Mouse (Mus musculus) intestine, embryonic 14.5 days (tissue): ENCODE results near the gene Gpcpd1. TPM values are rescaled to one million over a fixed set of nuclear protein-coding genes. Genes with fewer than 3 reads are reported as not detected.
"Not testable (repeated sequence)": the region's sequence is repeated elsewhere in the genome, so short reads cannot be mapped to it uniquely, and the experiment has no call there.

ENCODE experiments used
- ATAC-seq: fragments of 200-750 bp; cut with Nextera tagmentation; replicated peaks from 2 replicates; pipeline ENCODE4 v1.8.0; 2017; ENCODE audit warnings: low read depth, moderate number of reproducible peaks, moderate TSS enrichment, moderate library complexity; ENCODE audit not compliant: low FRiP score, low TSS enrichment
- DNase-seq: peaks from one replicate; pipeline ENCODE4 v3.0.0-alpha.2; 2018; ENCODE audit warnings: low spot score
- H3K27ac ChIP-seq: fragments of 300-500 bp; sonication (generic); 2 replicates; pipeline ENCODE4 v1.5.1; 2014; ENCODE audit warnings: low read depth, mild to moderate bottlenecking, control low read depth
- H3K27me3 ChIP-seq: fragments of 300-500 bp; sonication (generic); replicated peaks from 2 replicates; pipeline ENCODE4 v1.6.1; 2014; ENCODE audit warnings: low read length, control low read depth; ENCODE audit not compliant: control insufficient read depth, insufficient read depth
- H3K36me3 ChIP-seq: fragments of 300-500 bp; sonication (generic); 2 replicates; pipeline ENCODE4 v1.6.1; 2014; ENCODE audit warnings: low read length, control low read depth; ENCODE audit not compliant: control insufficient read depth, insufficient read depth
- H3K4me1 ChIP-seq: fragments of 300-500 bp; sonication (generic); replicated peaks from 2 replicates; pipeline ENCODE4 v1.6.1; 2014; ENCODE audit warnings: low read length, control low read depth, mixed read lengths; ENCODE audit not compliant: control insufficient read depth, insufficient read depth
- H3K4me2 ChIP-seq: fragments of 300-500 bp; sonication (generic); 2 replicates; pipeline ENCODE4 v1.6.1; 2014; ENCODE audit warnings: low read length
- H3K4me3 ChIP-seq: fragments of 300-500 bp; sonication (generic); 2 replicates; pipeline ENCODE4 v1.5.1; 2014; ENCODE audit warnings: low read depth, low read length, control low read depth, mixed read lengths
- H3K9ac ChIP-seq: fragments of 300-500 bp; sonication (generic); 2 replicates; pipeline ENCODE4 v1.6.1; 2014; ENCODE audit warnings: mild to moderate bottlenecking, low read length
- H3K9me3 ChIP-seq: fragments of 300-500 bp; sonication (generic); 2 replicates; pipeline ENCODE4 v1.6.1; 2016; ENCODE audit warnings: low read length, control low read depth; ENCODE audit not compliant: control insufficient read depth
- WGBS: fragments of 180-500 bp; shearing (Covaris S2); extraction: QIAGEN DNeasy Blood & Tissue Kit; methylation state at CpG from one replicate; pipeline ENCODE4 v1.1.7; 2014; 5-methylcytosine and 5-hydroxymethylcytosine counted together
- polyA plus RNA-seq: library from polyadenylated mRNA; unstranded; fragments of >200 nt; fragmentation: Nextera tagmentation; extraction: Ambion mirVana; gene quantifications from 2 replicates; pipeline ENCODE4 v1.2.1, GENCODE M21; 2014

The Gpcpd1 gene
- polyA plus RNA-seq, 1 experiment from 2014 or later, result 29.2 TPM

- WGBS, result 87% methylated on average over 11 of the region's 11 CpGs
- ATAC-seq, result no peak
- no peaks in the 10 kb centered on the region for H3K4me1 ChIP-seq
- H3K27me3 ChIP-seq, result no peaks in the 10 kb centered on the region
- no peak overlapping the region for H3K27ac ChIP-seq
- H3K9me3 ChIP-seq, result no peaks in the 10 kb centered on the region
- DNase-seq, result no peak
- no peak overlapping the region for H3K4me2 ChIP-seq
- no peak overlapping the region for H3K9ac ChIP-seq
- H3K36me3 ChIP-seq, result no peaks in the 10 kb centered on the region
- no peak overlapping the region for H3K4me3 ChIP-seq
Observed at GRCm38 (mm10) chr2:132595601-132596235, 8.2 kb upstream of the Gpcpd1 start.

- Histone ChIP-seq H3K4me1 (no peaks in the 10 kb centered on the region), H3K4me2 (no peak overlapping the region), H3K9ac (no peak overlapping the region), H3K27ac (no peak overlapping the region), H3K9me3 (no peaks in the 10 kb centered on the region), H3K4me3 (no peak overlapping the region), H3K36me3 (no peaks in the 10 kb centered on the region), H3K27me3 (no peaks in the 10 kb centered on the region)
- ATAC-seq, result no peak
- WGBS, result 88% methylated on average over 3 of the region's 3 CpGs
- DNase-seq, result no peak
Observed at GRCm38 (mm10) chr2:132592126-132592525, 4.6 kb upstream of the Gpcpd1 start.

- ATAC-seq, H3K4me2 ChIP-seq, DNase-seq, H3K4me1 ChIP-seq, H3K27ac ChIP-seq, H3K9me3 ChIP-seq, H3K4me3 ChIP-seq, H3K36me3 ChIP-seq, H3K27me3 ChIP-seq, H3K9ac ChIP-seq: not testable (repeated sequence)
- 85% methylated on average over 3 of the region's 3 CpGs for WGBS
Observed at GRCm38 (mm10) chr2:132591579-132591978, 4.0 kb upstream of the Gpcpd1 start.

- no peaks in the 10 kb centered on the region for H3K4me1 ChIP-seq
- no peak overlapping the region for H3K4me3 ChIP-seq
- H3K9ac ChIP-seq, result no peak overlapping the region
- H3K27me3 ChIP-seq, result no peaks in the 10 kb centered on the region
- DNase-seq (no peak), ATAC-seq (no peak)
- no peaks in the 10 kb centered on the region for H3K36me3 ChIP-seq
- H3K9me3 ChIP-seq, result no peaks in the 10 kb centered on the region
- H3K4me2 ChIP-seq, result no peak overlapping the region
- H3K27ac ChIP-seq, result no peak overlapping the region
- WGBS, result 57% methylated on average over 6 of the region's 6 CpGs
Observed at GRCm38 (mm10) chr2:132589906-132590538, 2.5 kb upstream of the Gpcpd1 start.

- no peaks in the 10 kb centered on the region for H3K27me3 ChIP-seq
- peaks cover 4% of the 10 kb centered on the region; the same call in 1 of the 2 replicates for H3K4me1 ChIP-seq
- H3K9ac ChIP-seq, result no peak overlapping the region
- H3K36me3 ChIP-seq, result no peaks in the 10 kb centered on the region
- WGBS, result 52% methylated on average over 3 of the region's 3 CpGs
- DNase-seq (no peak), ATAC-seq (no peak)
- no peaks in the 10 kb centered on the region for H3K9me3 ChIP-seq
- H3K4me2 ChIP-seq, result no peak overlapping the region
- H3K4me3 ChIP-seq, result no peak overlapping the region
- no peak overlapping the region for H3K27ac ChIP-seq
Observed at GRCm38 (mm10) chr2:132586006-132586405, 1.5 kb downstream of the Gpcpd1 start.

- Histone ChIP-seq H3K27me3 (no peaks in the 10 kb centered on the region), H3K27ac (no peak overlapping the region), H3K4me1 (peaks cover 4% of the 10 kb centered on the region; the same call in 1 of the 2 replicates), H3K9ac (no peak overlapping the region), H3K36me3 (no peaks in the 10 kb centered on the region), H3K4me3 (no peak overlapping the region), H3K4me2 (no peak overlapping the region), H3K9me3 (no peaks in the 10 kb centered on the region)
- 88% methylated on average over 1 of the region's 1 CpGs for WGBS
- DNase-seq, result no peak
- no peak for ATAC-seq
Observed at GRCm38 (mm10) chr2:132584191-132584590, 3.3 kb downstream of the Gpcpd1 start.

- Histone ChIP-seq H3K9me3 (no peaks in the 10 kb centered on the region), H3K27me3 (no peaks in the 10 kb centered on the region), H3K27ac (no peak overlapping the region), H3K9ac (no peak overlapping the region), H3K4me2 (no peak overlapping the region), H3K4me3 (no peak overlapping the region), H3K4me1 (peaks cover 4% of the 10 kb centered on the region; the same call in 1 of the 2 replicates), H3K36me3 (no peaks in the 10 kb centered on the region)
- WGBS, result 64% methylated on average over 3 of the region's 3 CpGs
- DNase-seq, result no peak
- no peak for ATAC-seq
Observed at GRCm38 (mm10) chr2:132583126-132583525, 4.4 kb downstream of the Gpcpd1 start.

GRCm38 (mm10) chr2:132582227-132582626 is 5.3 kb downstream of the Gpcpd1 start:
- Histone ChIP-seq H3K27me3 (no peaks in the 10 kb centered on the region), H3K36me3 (no peaks in the 10 kb centered on the region), H3K4me3 (no peak overlapping the region), H3K27ac (no peak overlapping the region), H3K9ac (no peak overlapping the region), H3K9me3 (no peaks in the 10 kb centered on the region), H3K4me2 (no peak overlapping the region), H3K4me1 (peaks cover 4% of the 10 kb centered on the region; the same call in 1 of the 2 replicates)
- WGBS, result 48% methylated on average over 4 of the region's 4 CpGs
- DNase-seq (no peak), ATAC-seq (no peak)

- Histone ChIP-seq H3K9me3 (no peaks in the 10 kb centered on the region), H3K9ac (no peak overlapping the region), H3K4me2 (no peak overlapping the region), H3K36me3 (no peaks in the 10 kb centered on the region), H3K27ac (no peak overlapping the region), H3K4me3 (no peak overlapping the region), H3K27me3 (no peaks in the 10 kb centered on the region), H3K4me1 (peaks cover 13% of the 10 kb centered on the region; the same call in 1 of the 2 replicates)
- WGBS, result 77% methylated on average over 3 of the region's 3 CpGs
- no peak for ATAC-seq
- no peak for DNase-seq
Observed at GRCm38 (mm10) chr2:132579689-132580088, 7.8 kb downstream of the Gpcpd1 start.
